Mouse (Mus musculus) CD4-positive naive resting alpha-beta T cell, adult 76 days (primary cell): ENCODE data around the gene Klrb1f. TPM values are rescaled to one million over a fixed set of nuclear protein-coding genes. Genes with fewer than 3 reads are reported as not detected.

Experiments used
- total RNA-seq: library from RNA; stranded (reverse); gene quantifications from one replicate; pipeline ENCODE4 v1.2.4, GENCODE M21; 2023

Gene Klrb1f
- 2.6 TPM for total RNA-seq

GRCm38 (mm10) chr6:129045601-129046000, at the start of gene Klrb1f:
Klrb1f (plus strand) TSS chr6:129045901.

GRCm38 (mm10) chr6:129100794-129101193, 55.1 kb downstream of the Klrb1f start, which contains the start of gene Clec2e:
Clec2e (minus strand) TSS chr6:129100913.

Other genes starting within 250 kb of the Klrb1f start
- gene Gm44511, start 219.6 kb upstream of the Klrb1f start, total RNA-seq: not detected
- 2.1 TPM for gene Klrb1b, start 219.6 kb upstream of the Klrb1f start, total RNA-seq
- 37.1 TPM for gene Clec2i, start 158.3 kb upstream of the Klrb1f start, total RNA-seq
- 6.6 TPM for gene BC035044, start 154.8 kb upstream of the Klrb1f start, total RNA-seq
- gene Clec2g, start 111.5 kb upstream of the Klrb1f start, total RNA-seq: 6.1 TPM
- not detected for gene Clec2e, start 55.0 kb downstream of the Klrb1f start, total RNA-seq
- 117 TPM for gene Clec2d, start 134.7 kb downstream of the Klrb1f start, total RNA-seq
- 497 TPM for gene Cd69, start 229.5 kb downstream of the Klrb1f start, total RNA-seq